ENCODE assay signal across 29 mouse cellular contexts in the genomic region with DNA sequence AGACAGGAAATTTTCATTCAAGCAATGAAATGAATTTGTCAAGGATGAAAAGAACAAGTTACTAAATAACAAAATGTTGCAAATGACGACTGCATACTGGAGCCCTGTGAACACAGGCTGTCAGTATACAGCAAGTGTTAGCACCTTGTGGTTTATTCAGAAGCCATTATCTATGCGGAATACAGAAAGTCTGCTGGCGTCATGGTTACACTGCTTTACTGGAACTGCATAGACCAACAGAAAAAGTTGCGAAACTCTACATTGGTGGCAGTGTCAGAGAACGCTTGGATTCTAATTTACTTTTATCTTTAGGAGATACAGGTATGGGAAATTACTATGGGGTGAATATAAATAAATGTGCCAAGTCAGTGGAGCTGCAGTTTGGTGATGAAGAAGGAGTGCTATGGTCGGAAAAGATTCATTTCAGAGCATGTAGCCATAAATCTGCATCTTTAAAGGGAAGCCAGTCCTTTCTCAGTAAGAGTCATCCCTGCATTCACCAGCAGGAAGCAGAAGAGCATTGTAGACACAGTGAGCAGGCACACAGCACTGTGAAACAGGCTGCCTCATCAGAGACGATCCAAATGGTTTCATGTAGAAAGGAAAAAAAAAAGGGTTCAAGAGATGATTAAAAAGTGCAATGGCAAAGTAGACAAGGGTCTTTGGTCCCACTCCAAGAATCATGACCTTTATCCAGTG.
DNase-seq lines count a peak whose midpoint lies in the region; ATAC-seq and TF ChIP-seq lines count a peak whose summit lies in the region.
"Had no signal": no experiment of that assay in that cellular context is flagged by ENCODE, and none has a peak within 500 bp of the region (broad histone marks: within the 10 kb centered on the region; RNA-seq: fewer than 3 reads in every experiment).

No protein-coding gene starts in this region.

- 82% methylated on average over 7 of the region's 7 CpGs for WGBS in hindbrain, postnatal 0 days
- 88% methylated on average over 7 of the region's 7 CpGs for WGBS in hindbrain, embryonic 14.5 days
- 67% methylated on average over 7 of the region's 7 CpGs for WGBS in lung, embryonic 14.5 days
- WGBS in embryonic facial prominence, embryonic 10.5 days = 86% methylated on average over 7 of the region's 7 CpGs

- H3K27me3 ChIP-seq in hindbrain, postnatal 0 days (ENCODE audit: insufficient read depth, low read length) = no peaks in the 10 kb centered on the region
- no peaks in the 10 kb centered on the region for H3K27me3 ChIP-seq in hindbrain, embryonic 14.5 days (ENCODE audit: control insufficient read depth, insufficient read depth, low read length)
- no peaks in the 10 kb centered on the region for H3K27me3 ChIP-seq in lung, embryonic 14.5 days (ENCODE audit: insufficient read depth, low read length)
- H3K27me3 ChIP-seq in embryonic facial prominence, embryonic 10.5 days (replicated peaks; ENCODE audit: low read depth, poor library complexity, severe bottlenecking) = no peaks in the 10 kb centered on the region
- H3K27me3 ChIP-seq: forebrain, embryonic 15.5 days; heart, embryonic 15.5 days; hindbrain, embryonic 12.5 days; kidney, embryonic 15.5 days; liver, embryonic 15.5 days; midbrain, embryonic 13.5 days; neural tube, embryonic 15.5 days had no signal

- no peak for DNase-seq in hindbrain, postnatal 0 days (ENCODE audit: low spot score)
- no peak for DNase-seq in hindbrain, embryonic 14.5 days (ENCODE audit: low spot score)
- no peak for DNase-seq in lung, embryonic 14.5 days
- DNase-seq in lung, adult 18-20 months = no peak
- no peak for DNase-seq in embryonic facial prominence, embryonic 10.5 days (ENCODE audit: low spot score)
- DNase-seq: cerebellum, adult 18-20 months; cerebellum, postnatal 14 days; heart, postnatal 36 days; kidney, adult 18-20 months; kidney, postnatal 4 days; layer of hippocampus, adult 9-11 months; liver; lung, postnatal 36 days; retina, postnatal 1 day; right cerebral cortex, postnatal 14 days; thymus, postnatal 14 days had no signal

- no peaks in the 10 kb centered on the region for H3K4me1 ChIP-seq in hindbrain, postnatal 0 days (ENCODE audit: insufficient read depth, low read length)
- no peaks in the 10 kb centered on the region for H3K4me1 ChIP-seq in hindbrain, embryonic 14.5 days (replicated peaks; ENCODE audit: control insufficient read depth, insufficient read depth, low read length)
- no peaks in the 10 kb centered on the region for H3K4me1 ChIP-seq in lung, embryonic 14.5 days (ENCODE audit: insufficient read depth)
- H3K4me1 ChIP-seq in cortical plate, adult 2 months (ENCODE audit: control insufficient read depth, insufficient read depth, low read length) = no peaks in the 10 kb centered on the region
- no peaks in the 10 kb centered on the region for H3K4me1 ChIP-seq in embryonic facial prominence, embryonic 10.5 days
- H3K4me1 ChIP-seq: embryonic facial prominence, embryonic 13.5 days; forebrain, embryonic 10.5 days; forebrain, embryonic 15.5 days; heart, embryonic 10.5 days; heart, embryonic 15.5 days; hindbrain, embryonic 12.5 days; kidney, embryonic 15.5 days; liver, embryonic 15.5 days; midbrain, embryonic 13.5 days; neural tube, embryonic 15.5 days had no signal

- H3K9me3 ChIP-seq in hindbrain, postnatal 0 days (ENCODE audit: low read length) = no peaks in the 10 kb centered on the region
- no peaks in the 10 kb centered on the region for H3K9me3 ChIP-seq in hindbrain, embryonic 14.5 days (ENCODE audit: control insufficient read depth, low read length)
- no peaks in the 10 kb centered on the region for H3K9me3 ChIP-seq in lung, embryonic 14.5 days (ENCODE audit: low read depth, low read length)
- H3K9me3 ChIP-seq in embryonic facial prominence, embryonic 10.5 days = no peaks in the 10 kb centered on the region
- H3K9me3 ChIP-seq: embryonic facial prominence, embryonic 13.5 days; forebrain, embryonic 10.5 days; forebrain, embryonic 15.5 days; heart, embryonic 10.5 days; heart, embryonic 15.5 days; hindbrain, embryonic 12.5 days; kidney, embryonic 15.5 days; liver, embryonic 15.5 days; midbrain, embryonic 13.5 days; neural tube, embryonic 15.5 days had no signal

- TF ChIP-seq POLR2A in cortical plate, adult 2 months (IDR thresholded peaks at IDR 0.05; ENCODE audit: extremely low read depth, insufficient read depth, low read length) = no peak

- no peak for ATAC-seq in hindbrain, postnatal 0 days
- no peak for ATAC-seq in hindbrain, embryonic 14.5 days (ENCODE audit: low FRiP score)
- ATAC-seq in lung, embryonic 14.5 days (ENCODE audit: insufficient read depth) = no peak
- ATAC-seq in megakaryocyte progenitor cell, adult 5-6 weeks (replicated peaks; ENCODE audit: poor library complexity) = peak; percentile 94
- ATAC-seq: CD4-positive, CD25-positive, alpha-beta regulatory T cell, adult 4 months; forebrain, embryonic 15.5 days; midbrain, embryonic 13.5 days had no signal

- no peak overlapping the region for H3K27ac ChIP-seq in hindbrain, postnatal 0 days
- no peak overlapping the region for H3K27ac ChIP-seq in hindbrain, embryonic 14.5 days
- no peak overlapping the region for H3K27ac ChIP-seq in lung, embryonic 14.5 days (ENCODE audit: low read depth)
- no peak overlapping the region for H3K27ac ChIP-seq in cortical plate, adult 2 months (ENCODE audit: insufficient read depth, low read length)
- H3K27ac ChIP-seq in embryonic facial prominence, embryonic 10.5 days (replicated peaks) = no peak overlapping the region
- H3K27ac ChIP-seq: embryonic facial prominence, embryonic 13.5 days; forebrain, embryonic 10.5 days; forebrain, embryonic 15.5 days; heart, embryonic 10.5 days; heart, embryonic 15.5 days; hindbrain, embryonic 12.5 days; kidney, embryonic 15.5 days; liver, embryonic 15.5 days; midbrain, embryonic 13.5 days; neural tube, embryonic 15.5 days had no signal

- no peak overlapping the region for H3K4me2 ChIP-seq in hindbrain, postnatal 0 days (ENCODE audit: low read depth, low read length)
- H3K4me2 ChIP-seq in hindbrain, embryonic 14.5 days (replicated peaks) = no peak overlapping the region
- no peak overlapping the region for H3K4me2 ChIP-seq in lung, embryonic 14.5 days
- H3K4me2 ChIP-seq: embryonic facial prominence, embryonic 13.5 days; forebrain, embryonic 15.5 days; heart, embryonic 15.5 days; hindbrain, embryonic 12.5 days; kidney, embryonic 15.5 days; liver, embryonic 15.5 days; midbrain, embryonic 13.5 days; neural tube, embryonic 15.5 days had no signal

- TF ChIP-seq CTCF in hindbrain, postnatal 0 days (IDR thresholded peaks at IDR 0.05; ENCODE audit: low read depth) = peak; percentile 38; the same call in 1 of the 2 replicates
- TF ChIP-seq CTCF in lung, embryonic 14.5 days (IDR thresholded peaks at IDR 0.05; ENCODE audit: low read depth) = peak; percentile 30
- peak; percentile 12; the same call in 1 of the 2 replicates for TF ChIP-seq CTCF in cortical plate, adult 2 months (IDR thresholded peaks at IDR 0.05; ENCODE audit: extremely low read depth, insufficient read depth, low read length)

- H3K4me3 ChIP-seq in hindbrain, postnatal 0 days (ENCODE audit: low read length) = no peak overlapping the region
- H3K4me3 ChIP-seq in hindbrain, embryonic 14.5 days (replicated peaks; ENCODE audit: low read length) = no peak overlapping the region
- no peak overlapping the region for H3K4me3 ChIP-seq in lung, embryonic 14.5 days (ENCODE audit: low read depth, low read length)
- no peak overlapping the region for H3K4me3 ChIP-seq in cortical plate, adult 2 months (ENCODE audit: insufficient read depth, low read length)
- no peak overlapping the region for H3K4me3 ChIP-seq in embryonic facial prominence, embryonic 10.5 days
- H3K4me3 ChIP-seq: embryonic facial prominence, embryonic 13.5 days; forebrain, embryonic 10.5 days; forebrain, embryonic 15.5 days; heart, embryonic 10.5 days; heart, embryonic 15.5 days; hindbrain, embryonic 12.5 days; kidney, embryonic 15.5 days; liver, embryonic 15.5 days; midbrain, embryonic 13.5 days; neural tube, embryonic 15.5 days had no signal

- no peak overlapping the region for H3K9ac ChIP-seq in hindbrain, postnatal 0 days (replicated peaks; ENCODE audit: low read length)
- H3K9ac ChIP-seq in hindbrain, embryonic 14.5 days = no peak overlapping the region
- no peak overlapping the region for H3K9ac ChIP-seq in lung, embryonic 14.5 days
- H3K9ac ChIP-seq: embryonic facial prominence, embryonic 13.5 days; forebrain, embryonic 15.5 days; heart, embryonic 15.5 days; hindbrain, embryonic 12.5 days; kidney, embryonic 15.5 days; liver, embryonic 15.5 days; midbrain, embryonic 13.5 days; neural tube, embryonic 15.5 days had no signal

- no peaks in the 10 kb centered on the region for H3K36me3 ChIP-seq in hindbrain, postnatal 0 days (ENCODE audit: insufficient read depth, low read length)
- no peaks in the 10 kb centered on the region for H3K36me3 ChIP-seq in hindbrain, embryonic 14.5 days (replicated peaks; ENCODE audit: control insufficient read depth, insufficient read depth)
- no peaks in the 10 kb centered on the region for H3K36me3 ChIP-seq in lung, embryonic 14.5 days (ENCODE audit: insufficient read depth)
- H3K36me3 ChIP-seq in embryonic facial prominence, embryonic 10.5 days (replicated peaks) = no peaks in the 10 kb centered on the region
- H3K36me3 ChIP-seq: embryonic facial prominence, embryonic 13.5 days; forebrain, embryonic 10.5 days; forebrain, embryonic 15.5 days; heart, embryonic 10.5 days; heart, embryonic 15.5 days; hindbrain, embryonic 12.5 days; kidney, embryonic 15.5 days; liver, embryonic 15.5 days; midbrain, embryonic 13.5 days; neural tube, embryonic 15.5 days had no signal
